Mouse (Mus musculus) CD4-positive, CD25-positive, alpha-beta regulatory T cell (primary cell): ENCODE measurements around the gene Olfr181. TPM values are rescaled to one million over a fixed set of nuclear protein-coding genes. Genes with fewer than 3 reads are reported as not detected.

Experiments used
- polyA plus RNA-seq: library from polyadenylated mRNA; unstranded; fragments of 100-300 nt; shearing (Covaris generic); gene quantifications from one replicate; pipeline ENCODE4 v1.2.1, GENCODE M21; 2017

The Olfr181 gene
- not detected for polyA plus RNA-seq

DNA sequence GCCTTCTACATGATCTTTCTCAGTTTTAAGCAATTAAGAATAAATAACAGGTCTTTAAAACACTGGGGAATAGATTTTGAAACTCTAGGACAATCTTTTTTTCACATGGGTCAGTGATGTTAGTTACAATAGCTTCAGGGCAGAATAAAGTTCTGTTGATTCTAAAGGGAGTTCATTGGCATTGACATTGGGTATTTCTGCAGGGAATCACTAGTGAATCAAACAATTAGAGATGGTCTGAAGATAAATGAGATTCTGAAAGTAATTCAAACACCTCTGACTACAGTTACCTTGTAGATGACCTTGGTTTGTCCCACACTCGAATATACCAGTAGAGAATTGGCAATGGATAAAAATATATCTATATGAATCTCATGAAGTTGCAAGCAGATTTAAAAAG lies at the start of gene Olfr181:
Gene Olfr181 (minus strand): TSS at position 101 of the 400 bp plus-strand sequence.

DNA sequence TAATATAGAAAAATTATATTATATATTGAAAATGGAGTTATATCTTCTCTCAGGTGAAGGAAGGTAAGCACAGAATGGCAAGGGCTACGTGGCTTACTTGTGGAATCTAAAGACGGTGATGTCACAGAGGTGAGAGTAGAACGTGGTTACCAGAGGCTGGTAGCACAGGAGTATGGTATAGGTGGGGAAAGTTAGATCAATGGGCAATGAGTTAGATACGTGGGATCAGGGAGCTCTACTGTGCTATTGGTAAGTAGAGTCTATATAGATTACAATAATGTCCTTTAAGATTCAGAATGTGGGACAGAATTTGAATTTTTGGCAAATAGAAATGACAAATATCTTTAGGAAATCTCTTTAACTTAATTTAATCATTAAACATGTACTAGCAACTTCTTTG lies 737 bp upstream of the Olfr181 start, which contains the start of gene Olfr180:
Gene Olfr180 (minus strand): TSS at position 101 of the 400 bp plus-strand sequence.

GRCm38 (mm10) chr16:58891963-58892362 lies 36.6 kb downstream of the Olfr181 start, which contains the start of gene Olfr178:
Gene Olfr178 (minus strand): TSS chr16:58892063.

Other genes with a start within 250 kb of the Olfr181 start
- gene Gpr15, start 209.7 kb downstream of the Olfr181 start, polyA plus RNA-seq: 9.6 TPM
- 80.9 TPM for gene Cldnd1, start 200.8 kb downstream of the Olfr181 start, polyA plus RNA-seq
- not detected for gene Olfr172, start 165.6 kb downstream of the Olfr181 start, polyA plus RNA-seq
- 0.77 TPM for gene Olfr173, start 128.5 kb downstream of the Olfr181 start, polyA plus RNA-seq
- gene Olfr175-ps1, start 102.0 kb downstream of the Olfr181 start, polyA plus RNA-seq: not detected
- gene Olfr177, start 54.0 kb downstream of the Olfr181 start, polyA plus RNA-seq: not detected
- gene Olfr178, start 36.7 kb downstream of the Olfr181 start, polyA plus RNA-seq: not detected
- not detected for gene Olfr180, start 637 bp upstream of the Olfr181 start, polyA plus RNA-seq
- not detected for gene Olfr183, start 66.6 kb upstream of the Olfr181 start, polyA plus RNA-seq
- gene Olfr186, start 101.5 kb upstream of the Olfr181 start, polyA plus RNA-seq: not detected
- not detected for gene Olfr187, start 111.0 kb upstream of the Olfr181 start, polyA plus RNA-seq
- gene Olfr190, start 149.2 kb upstream of the Olfr181 start, polyA plus RNA-seq: 0.02 TPM
- not detected for gene Olfr191, start 161.1 kb upstream of the Olfr181 start, polyA plus RNA-seq
- not detected for gene Olfr193, start 183.1 kb upstream of the Olfr181 start, polyA plus RNA-seq
- gene Olfr194, start 192.3 kb upstream of the Olfr181 start, polyA plus RNA-seq: not detected
- not detected for gene Olfr195, start 218.3 kb upstream of the Olfr181 start, polyA plus RNA-seq
- not detected for gene Olfr196, start 241.7 kb upstream of the Olfr181 start, polyA plus RNA-seq